Mouse (Mus musculus): ENCODE results near the gene Zfp661. TPM values are rescaled to one million over a fixed set of nuclear protein-coding genes. Genes with fewer than 3 reads are reported as not detected.
"Not testable (repeated sequence)": the region's sequence is repeated elsewhere in the genome, so short reads cannot be mapped to it uniquely, and the experiment has no call there.

Zfp661 gene
- polyA plus RNA-seq, 1 experiment from 2014 or later = 2.5 TPM

DNA sequence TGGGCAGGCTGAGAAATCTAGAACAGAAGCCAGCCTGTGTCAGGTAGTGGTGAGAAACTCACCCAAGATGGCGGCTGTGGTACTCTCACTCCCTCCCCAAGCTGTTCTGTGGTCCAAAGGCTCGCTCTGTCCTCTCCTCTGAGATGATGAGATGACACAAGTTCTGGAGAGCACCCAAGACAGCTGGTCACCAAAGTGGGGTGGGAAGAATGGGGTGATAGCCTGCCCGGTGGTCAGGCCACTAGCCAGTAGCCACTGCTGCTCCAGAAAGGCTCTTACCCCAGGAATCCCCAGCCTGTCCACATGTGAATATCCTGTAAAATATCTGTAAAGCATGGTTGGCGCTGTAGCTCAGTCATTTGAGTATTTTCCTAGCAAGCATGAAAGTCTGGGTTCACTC is 25.4 kb upstream of the Zfp661 start:
- no peak overlapping the region for H3K27ac ChIP-seq (ENCODE audit: low read length)
- no peak overlapping the region for H3K4me3 ChIP-seq (ENCODE audit: low read length)
- 83% methylated on average over 4 of the region's 4 CpGs for WGBS
- H3K4me2 ChIP-seq (ENCODE audit: low read depth, low read length) = no peak overlapping the region
- no peaks in the 10 kb centered on the region for H3K9me3 ChIP-seq (replicated peaks; ENCODE audit: control insufficient read depth, low read length)
- H3K4me1 ChIP-seq (ENCODE audit: control insufficient read depth, insufficient read depth, low read length) = peaks cover 10% of the 10 kb centered on the region
- H3K9ac ChIP-seq (ENCODE audit: low read length) = no peak overlapping the region
- ATAC-seq (replicated peaks; ENCODE audit: extremely low read depth, insufficient read depth, low FRiP score) = no peak
- H3K27me3 ChIP-seq (ENCODE audit: control insufficient read depth, insufficient read depth, low read length) = no peaks in the 10 kb centered on the region; the same call in 1 of the 2 replicates
- no peaks in the 10 kb centered on the region for H3K36me3 ChIP-seq (ENCODE audit: control insufficient read depth, insufficient read depth)

GRCm38 (mm10) chr2:127611386-127611785 is 24.5 kb upstream of the Zfp661 start:
- Histone ChIP-seq H3K9me3 (replicated peaks; ENCODE audit: control insufficient read depth, low read length) (no peaks in the 10 kb centered on the region), H3K27ac (ENCODE audit: low read length) (no peak overlapping the region), H3K4me3 (ENCODE audit: low read length) (no peak overlapping the region), H3K4me1 (ENCODE audit: control insufficient read depth, insufficient read depth, low read length) (peaks cover 10% of the 10 kb centered on the region), H3K9ac (ENCODE audit: low read length) (no peak overlapping the region), H3K27me3 (ENCODE audit: control insufficient read depth, insufficient read depth, low read length) (no peaks in the 10 kb centered on the region; the same call in 1 of the 2 replicates), H3K36me3 (ENCODE audit: control insufficient read depth, insufficient read depth) (no peaks in the 10 kb centered on the region), H3K4me2 (ENCODE audit: low read depth, low read length) (no peak overlapping the region)
- WGBS = 56% methylated on average over 4 of the region's 4 CpGs
- no peak for ATAC-seq (replicated peaks; ENCODE audit: extremely low read depth, insufficient read depth, low FRiP score)

GRCm38 (mm10) chr2:127608986-127609385 is 22.1 kb upstream of the Zfp661 start:
- Histone ChIP-seq H3K36me3 (ENCODE audit: control insufficient read depth, insufficient read depth) (peaks cover 13% of the 10 kb centered on the region), H3K9me3 (replicated peaks; ENCODE audit: control insufficient read depth, low read length) (no peaks in the 10 kb centered on the region), H3K9ac (ENCODE audit: low read length) (0 out of 2 replicates have a peak overlapping the region, but pooled peaks have one; percentile 7), H3K4me3 (ENCODE audit: low read length) (no peak overlapping the region), H3K27ac (ENCODE audit: low read length) (no peak overlapping the region), H3K27me3 (ENCODE audit: control insufficient read depth, insufficient read depth, low read length) (no peaks in the 10 kb centered on the region; the same call in 1 of the 2 replicates), H3K4me2 (ENCODE audit: low read depth, low read length) (no peak overlapping the region), H3K4me1 (ENCODE audit: control insufficient read depth, insufficient read depth, low read length) (peaks cover 10% of the 10 kb centered on the region)
- 8% methylated on average over 5 of the region's 5 CpGs for WGBS
- no peak for ATAC-seq (replicated peaks; ENCODE audit: extremely low read depth, insufficient read depth, low FRiP score)

- Histone ChIP-seq H3K9me3 (replicated peaks; ENCODE audit: control insufficient read depth, low read length) (no peaks in the 10 kb centered on the region), H3K36me3 (ENCODE audit: control insufficient read depth, insufficient read depth) (peaks cover 13% of the 10 kb centered on the region), H3K4me3 (ENCODE audit: low read length) (no peak overlapping the region), H3K9ac (ENCODE audit: low read length) (no peak overlapping the region), H3K27ac (ENCODE audit: low read length) (no peak overlapping the region), H3K27me3 (ENCODE audit: control insufficient read depth, insufficient read depth, low read length) (no peaks in the 10 kb centered on the region; the same call in 1 of the 2 replicates), H3K4me1 (ENCODE audit: control insufficient read depth, insufficient read depth, low read length) (peaks cover 10% of the 10 kb centered on the region), H3K4me2 (ENCODE audit: low read depth, low read length) (no peak overlapping the region)
- ATAC-seq (replicated peaks; ENCODE audit: extremely low read depth, insufficient read depth, low FRiP score) = no peak
- WGBS = 36% methylated on average over 3 of the region's 3 CpGs
Measured at GRCm38 (mm10) chr2:127608234-127608633, 21.3 kb upstream of the Zfp661 start.

DNA sequence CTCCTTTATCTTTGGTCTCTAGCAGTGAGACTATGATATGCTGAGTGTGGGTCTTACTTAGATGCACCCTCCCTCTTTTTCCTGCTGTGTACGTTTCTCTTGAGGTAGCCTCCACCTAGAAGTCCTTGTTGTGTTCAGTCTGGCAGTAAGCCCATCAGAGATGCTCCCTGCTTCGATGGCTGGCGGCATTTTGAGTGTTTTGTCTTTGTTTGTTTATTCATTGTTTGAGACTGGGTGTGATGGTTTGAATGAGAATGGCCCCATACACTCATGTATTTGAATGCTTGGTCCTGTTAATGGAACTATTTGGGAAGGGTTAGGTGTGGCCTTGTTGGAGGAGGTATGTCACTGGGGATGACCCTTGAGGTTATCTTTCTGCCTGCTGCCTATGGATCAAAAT is 18.3 kb upstream of the Zfp661 start:
- ATAC-seq (replicated peaks; ENCODE audit: extremely low read depth, insufficient read depth, low FRiP score) = no peak
- Histone ChIP-seq H3K27me3 (ENCODE audit: control insufficient read depth, insufficient read depth, low read length) (no peaks in the 10 kb centered on the region), H3K27ac (ENCODE audit: low read length) (no peak overlapping the region), H3K9ac (ENCODE audit: low read length) (no peak overlapping the region), H3K9me3 (replicated peaks; ENCODE audit: control insufficient read depth, low read length) (no peaks in the 10 kb centered on the region), H3K36me3 (ENCODE audit: control insufficient read depth, insufficient read depth) (peaks cover 40% of the 10 kb centered on the region), H3K4me2 (ENCODE audit: low read depth, low read length) (no peak overlapping the region), H3K4me1 (ENCODE audit: control insufficient read depth, insufficient read depth, low read length) (peaks cover 10% of the 10 kb centered on the region), H3K4me3 (ENCODE audit: low read length) (no peak overlapping the region)
- whole genome bisulfite sequencing = 83% methylated on average over 3 of the region's 3 CpGs

DNA sequence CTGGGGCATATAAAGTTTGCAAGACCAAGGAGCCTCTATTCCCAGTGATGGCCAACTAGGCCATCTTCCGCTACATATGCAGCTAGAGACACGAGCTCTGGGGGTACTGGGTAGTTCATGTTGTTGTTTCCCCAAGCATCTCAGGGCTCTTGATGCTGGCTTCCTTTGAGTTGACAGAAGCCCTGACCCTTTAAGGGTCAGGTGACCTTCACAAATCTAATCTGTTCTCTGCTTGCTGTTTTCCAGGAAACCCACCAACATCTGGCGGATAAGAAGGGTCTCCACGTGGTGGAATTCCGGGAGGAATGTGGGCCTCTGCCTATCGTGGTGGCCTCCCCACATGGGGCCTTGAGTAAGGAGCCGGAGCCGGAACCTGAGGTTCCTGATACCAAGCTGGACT is 16.5 kb upstream of the Zfp661 start:
- peaks cover 52% of the 10 kb centered on the region for H3K36me3 ChIP-seq (ENCODE audit: control insufficient read depth, insufficient read depth)
- ATAC-seq (replicated peaks; ENCODE audit: extremely low read depth, insufficient read depth, low FRiP score) = peak; percentile 45
- 54% methylated on average over 6 of the region's 8 CpGs for WGBS
- not testable (repeated sequence) for H3K4me3 ChIP-seq (ENCODE audit: low read length); H3K4me2 ChIP-seq (ENCODE audit: low read depth, low read length); H3K9me3 ChIP-seq (replicated peaks; ENCODE audit: control insufficient read depth, low read length); H3K27me3 ChIP-seq (ENCODE audit: control insufficient read depth, insufficient read depth, low read length); H3K9ac ChIP-seq (ENCODE audit: low read length); H3K4me1 ChIP-seq (ENCODE audit: control insufficient read depth, insufficient read depth, low read length); H3K27ac ChIP-seq (ENCODE audit: low read length)

DNA sequence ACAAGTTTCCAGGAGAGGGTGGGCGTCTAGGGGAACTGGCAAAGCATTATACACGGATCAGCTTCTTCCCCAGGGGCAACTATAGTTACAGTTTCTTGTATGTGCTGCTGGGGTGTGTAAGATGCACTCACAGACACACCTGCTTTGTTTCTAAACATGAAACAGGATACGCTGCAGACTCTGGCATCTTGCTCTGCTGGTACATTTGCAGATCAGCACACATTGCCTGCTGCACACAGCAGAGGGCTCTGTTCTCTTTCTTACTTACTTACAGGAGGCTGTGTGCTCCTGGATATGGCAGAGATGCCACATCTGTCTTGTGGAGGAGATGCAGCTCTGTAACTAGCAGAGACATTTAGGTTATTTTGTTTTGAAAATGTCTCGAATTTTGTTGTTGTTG is 3.9 kb upstream of the Zfp661 start:
- no peak for ATAC-seq (replicated peaks; ENCODE audit: extremely low read depth, insufficient read depth, low FRiP score)
- Histone ChIP-seq H3K4me3 (ENCODE audit: low read length) (no peak overlapping the region), H3K36me3 (ENCODE audit: control insufficient read depth, insufficient read depth) (peaks cover 23% of the 10 kb centered on the region), H3K9me3 (replicated peaks; ENCODE audit: control insufficient read depth, low read length) (no peaks in the 10 kb centered on the region), H3K4me2 (ENCODE audit: low read depth, low read length) (peak overlapping the region; percentile 44), H3K27me3 (ENCODE audit: control insufficient read depth, insufficient read depth, low read length) (no peaks in the 10 kb centered on the region), H3K4me1 (ENCODE audit: control insufficient read depth, insufficient read depth, low read length) (peaks cover 17% of the 10 kb centered on the region), H3K27ac (ENCODE audit: low read length) (no peak overlapping the region), H3K9ac (ENCODE audit: low read length) (no peak overlapping the region)
- 69% methylated on average over 4 of the region's 4 CpGs for WGBS

DNA sequence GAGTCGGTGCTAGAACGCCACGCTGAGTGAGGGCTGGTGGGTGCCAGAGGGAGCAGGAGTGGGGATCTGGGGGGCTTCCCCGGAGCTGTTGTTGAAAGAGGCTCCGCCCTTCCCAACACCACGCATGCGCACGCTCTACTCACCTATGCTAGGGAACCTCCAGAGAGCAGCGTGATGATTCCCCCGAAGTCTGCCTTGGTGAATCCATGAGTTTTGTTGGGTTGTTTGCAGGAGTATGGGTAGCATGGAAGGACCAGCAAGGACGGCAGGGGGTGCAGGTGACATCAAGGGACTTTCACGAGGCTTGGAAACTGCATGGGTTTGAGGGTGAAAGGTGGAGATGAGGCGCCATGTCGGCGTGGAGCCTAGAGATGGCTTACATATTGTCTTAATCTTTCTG is 3.3 kb upstream of the Zfp661 start:
- Histone ChIP-seq H3K36me3 (ENCODE audit: control insufficient read depth, insufficient read depth) (peaks cover 16% of the 10 kb centered on the region), H3K9ac (ENCODE audit: low read length) (peak overlapping the region; percentile 25; the same call in 1 of the 2 replicates), H3K27me3 (ENCODE audit: control insufficient read depth, insufficient read depth, low read length) (no peaks in the 10 kb centered on the region), H3K4me2 (ENCODE audit: low read depth, low read length) (peak overlapping the region; percentile 44), H3K4me3 (ENCODE audit: low read length) (no peak overlapping the region), H3K4me1 (ENCODE audit: control insufficient read depth, insufficient read depth, low read length) (peaks cover 17% of the 10 kb centered on the region), H3K9me3 (replicated peaks; ENCODE audit: control insufficient read depth, low read length) (no peaks in the 10 kb centered on the region), H3K27ac (ENCODE audit: low read length) (no peak overlapping the region)
- ATAC-seq (replicated peaks; ENCODE audit: extremely low read depth, insufficient read depth, low FRiP score) = no peak
- 70% methylated on average over 15 of the region's 15 CpGs for WGBS

DNA sequence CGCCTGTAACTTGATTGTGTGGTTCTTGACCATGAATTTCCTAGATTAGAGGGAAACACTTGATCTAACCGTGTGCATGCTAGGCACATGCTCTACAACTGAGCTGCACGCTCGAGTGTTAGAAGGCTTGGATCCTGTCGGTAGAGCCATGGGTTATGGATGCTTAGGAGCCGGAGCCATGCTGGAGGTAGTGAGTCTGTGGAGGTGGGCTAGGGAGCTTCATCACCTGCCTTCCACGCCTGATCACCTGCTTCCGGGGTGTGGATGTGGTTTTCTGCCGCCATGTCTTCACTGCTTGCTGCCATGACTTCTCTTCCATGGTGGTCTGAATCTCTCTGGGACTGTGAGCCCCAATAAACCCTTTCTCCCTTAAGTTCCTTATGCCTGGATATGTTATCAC is 2.0 kb upstream of the Zfp661 start:
- Histone ChIP-seq H3K27ac (ENCODE audit: low read length) (no peak overlapping the region), H3K4me3 (ENCODE audit: low read length) (no peak overlapping the region), H3K4me1 (ENCODE audit: control insufficient read depth, insufficient read depth, low read length) (peaks cover 23% of the 10 kb centered on the region), H3K9ac (ENCODE audit: low read length) (no peak overlapping the region), H3K4me2 (ENCODE audit: low read depth, low read length) (no peak overlapping the region), H3K9me3 (replicated peaks; ENCODE audit: control insufficient read depth, low read length) (no peaks in the 10 kb centered on the region), H3K36me3 (ENCODE audit: control insufficient read depth, insufficient read depth) (peaks cover 7% of the 10 kb centered on the region), H3K27me3 (ENCODE audit: control insufficient read depth, insufficient read depth, low read length) (no peaks in the 10 kb centered on the region)
- 85% methylated on average over 9 of the region's 9 CpGs for WGBS
- ATAC-seq (replicated peaks; ENCODE audit: extremely low read depth, insufficient read depth, low FRiP score) = no peak

- Histone ChIP-seq H3K4me1 (ENCODE audit: control insufficient read depth, insufficient read depth, low read length) (peaks cover 25% of the 10 kb centered on the region), H3K4me2 (ENCODE audit: low read depth, low read length) (peak overlapping the region; percentile 95), H3K9me3 (replicated peaks; ENCODE audit: control insufficient read depth, low read length) (no peaks in the 10 kb centered on the region), H3K4me3 (ENCODE audit: low read length) (peak overlapping the region; percentile 98), H3K9ac (ENCODE audit: low read length) (peak overlapping the region; percentile 86), H3K36me3 (ENCODE audit: control insufficient read depth, insufficient read depth) (peaks cover under 1% of the 10 kb centered on the region; the same call in 1 of the 2 replicates), H3K27ac (ENCODE audit: low read length) (peak overlapping the region; percentile 88), H3K27me3 (ENCODE audit: control insufficient read depth, insufficient read depth, low read length) (no peaks in the 10 kb centered on the region)
- 0% methylated on average over 22 of the region's 22 CpGs for WGBS
- no peak for ATAC-seq (replicated peaks; ENCODE audit: extremely low read depth, insufficient read depth, low FRiP score)
Measured at GRCm38 (mm10) chr2:127587514-127587844, 585 bp upstream of the Zfp661 start.

Measured in heart, embryonic 16.5 days (tissue).